Mouse (Mus musculus) C2C12 (cell line): ENCODE measurements at regions not wholly inside any gene's neighbourhood (a gene's known extent, or its start where the extent isn't known, plus 50 kb on each side); places are given as distances from the start of the nearest gene placed in this dataset.

Experiments used
- CTCF ChIP-seq: IDR thresholded peaks from one replicate; pipeline ENCODE4 v1.5.1; 2011; ENCODE audit not compliant: control insufficient read depth, insufficient read depth, insufficient read length
- MYOD1 ChIP-seq: IDR thresholded peaks from one replicate; pipeline ENCODE4 v1.6.1; 2011; ENCODE audit warnings: low read depth; ENCODE audit not compliant: control insufficient read depth, insufficient read length
- MYOG ChIP-seq: IDR thresholded peaks from one replicate; pipeline ENCODE4 v1.6.1; 2011; ENCODE audit not compliant: control insufficient read depth, insufficient read length; ENCODE audit errors: extremely low read depth
- USF1 ChIP-seq: IDR thresholded peaks from one replicate; pipeline ENCODE4 v1.6.1; 2011; ENCODE audit warnings: low read depth, mild to moderate bottlenecking, control low read depth, moderate library complexity

DNA sequence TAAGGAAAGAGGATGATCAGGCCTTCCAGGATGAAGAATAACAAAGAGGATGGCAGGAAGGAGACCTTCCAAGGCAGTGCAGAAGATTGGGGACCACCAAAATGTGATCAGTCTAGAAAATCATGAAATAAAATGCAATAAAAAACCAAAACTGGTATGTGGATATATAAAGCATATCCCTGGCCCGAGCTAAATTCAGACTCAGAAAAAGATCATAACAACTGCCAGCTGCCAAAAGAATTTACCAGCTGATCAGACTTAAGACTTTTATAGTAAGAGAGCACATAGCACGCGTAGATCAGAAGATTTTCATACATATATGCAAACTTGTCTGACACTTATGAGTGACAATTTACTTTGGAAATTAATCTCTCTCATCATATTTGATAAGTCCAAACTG, 767.5 kb upstream of the Zeb2 start:
- no peak for TF ChIP-seq CTCF
- TF ChIP-seq USF1, result no peak
- TF ChIP-seq MYOG, result no peak
- no peak for TF ChIP-seq MYOD1
